In the genomic region with DNA sequence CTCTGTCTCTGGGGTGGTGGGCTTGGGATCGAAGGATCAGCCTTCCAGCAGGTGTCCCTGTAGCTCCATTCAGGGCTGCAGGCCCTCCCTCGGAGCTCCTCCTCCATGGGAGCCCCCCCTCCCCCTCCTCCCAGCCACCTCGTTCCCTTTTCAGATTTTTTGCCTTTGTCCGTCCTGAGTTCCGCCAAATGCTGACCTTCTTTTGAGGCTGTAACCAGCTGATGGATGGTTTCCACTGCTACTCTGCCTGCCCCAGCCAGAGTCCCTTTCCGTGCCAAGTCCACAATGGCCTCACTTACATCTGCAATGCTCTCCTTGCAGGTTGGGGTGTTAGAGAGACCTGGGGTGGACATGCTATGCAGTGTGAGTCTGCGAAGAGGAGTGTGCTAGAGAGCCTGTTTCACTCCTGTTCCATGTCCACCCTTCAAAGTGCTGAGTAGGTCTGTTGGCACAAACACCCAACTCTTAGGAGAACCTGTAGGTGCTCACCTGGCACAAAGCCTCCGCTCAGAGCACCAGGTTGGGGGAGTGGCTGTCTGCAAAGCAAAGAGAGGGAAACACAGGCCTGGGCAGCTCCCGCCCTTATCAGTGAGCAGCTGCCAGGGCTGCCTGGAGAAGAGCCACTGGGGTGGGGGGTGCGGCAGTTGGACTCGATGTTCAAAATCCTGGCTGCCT, we compare ENCODE assay signal across 8 mouse cellular contexts. TPM values are rescaled to one million over a fixed set of nuclear protein-coding genes. Genes with fewer than 3 reads are reported as not detected.
A peak's percentile ranks its signal among the peaks of the same experiment; 100 is the strongest.
DNase-seq lines count a peak whose midpoint lies in the region; ATAC-seq lines count a peak whose summit lies in the region.

No protein-coding gene starts in this region.

- no peaks in the 10 kb centered on the region for H3K27me3 ChIP-seq in hindbrain, embryonic 16.5 days (replicated peaks; ENCODE audit: control insufficient read depth, insufficient read depth, low read length)
- no peaks in the 10 kb centered on the region for H3K27me3 ChIP-seq in hindbrain, embryonic 14.5 days (ENCODE audit: control insufficient read depth, insufficient read depth, low read length)
- H3K27me3 ChIP-seq in heart, embryonic 10.5 days (ENCODE audit: insufficient read depth, poor library complexity, severe bottlenecking): 0 out of 2 replicates have a peak, but pooled peaks cover 5% of the 10 kb centered on the region
- no peaks in the 10 kb centered on the region for H3K27me3 ChIP-seq in stomach, embryonic 16.5 days (ENCODE audit: control insufficient read depth, insufficient read depth, low read length)

- 30% methylated on average over 11 of the region's 11 CpGs for WGBS in hindbrain, embryonic 16.5 days
- 29% methylated on average over 11 of the region's 11 CpGs for WGBS in hindbrain, embryonic 14.5 days
- WGBS in heart, embryonic 10.5 days: 26% methylated on average over 11 of the region's 11 CpGs
- WGBS in stomach, embryonic 16.5 days: 23% methylated on average over 11 of the region's 11 CpGs

- no peak for DNase-seq in hindbrain, embryonic 14.5 days (ENCODE audit: low spot score)
- DNase-seq in adrenal gland, adult 8-10 months: peak; percentile 56
- no peak for DNase-seq in heart, embryonic 10.5 days (ENCODE audit: low spot score)
- DNase-seq in kidney, postnatal 36 days: peak; percentile 86 to 89
- no peak for DNase-seq in embryo, embryonic 10 days (ENCODE audit: low spot score)
- DNase-seq in left cerebral cortex, adult 8-10 months (ENCODE audit: low spot score in 2 of 2): no peak

- peak overlapping the region; percentile 67; the same call in 1 of the 2 replicates for H3K27ac ChIP-seq in hindbrain, embryonic 16.5 days (ENCODE audit: low read depth, low read length)
- no peak overlapping the region for H3K27ac ChIP-seq in hindbrain, embryonic 14.5 days
- H3K27ac ChIP-seq in heart, embryonic 10.5 days: peak overlapping the region; percentile 60
- peak overlapping the region; percentile 42 for H3K27ac ChIP-seq in stomach, embryonic 16.5 days (ENCODE audit: low read length)

- H3K9ac ChIP-seq in hindbrain, embryonic 16.5 days (ENCODE audit: low read depth, low read length): no peak overlapping the region
- no peak overlapping the region for H3K9ac ChIP-seq in hindbrain, embryonic 14.5 days
- H3K9ac ChIP-seq in stomach, embryonic 16.5 days (ENCODE audit: low read length): peak overlapping the region; percentile 29; the same call in 1 of the 2 replicates

- peak; percentile 77 for ATAC-seq in hindbrain, embryonic 16.5 days
- no peak for ATAC-seq in hindbrain, embryonic 14.5 days (ENCODE audit: low FRiP score)
- ATAC-seq in stomach, embryonic 16.5 days (ENCODE audit: insufficient read depth, low FRiP score): peak; percentile 86

- H3K4me1 ChIP-seq in hindbrain, embryonic 16.5 days (ENCODE audit: control insufficient read depth, insufficient read depth, low read depth, low read length): peaks cover 17% of the 10 kb centered on the region
- no peaks in the 10 kb centered on the region; the same call in 1 of the 2 replicates for H3K4me1 ChIP-seq in hindbrain, embryonic 14.5 days (replicated peaks; ENCODE audit: control insufficient read depth, insufficient read depth, low read length)
- H3K4me1 ChIP-seq in heart, embryonic 10.5 days: peaks cover 71% of the 10 kb centered on the region
- H3K4me1 ChIP-seq in stomach, embryonic 16.5 days (ENCODE audit: control insufficient read depth, insufficient read depth, low read length): peaks cover 21% of the 10 kb centered on the region

- no peak overlapping the region for H3K4me3 ChIP-seq in hindbrain, embryonic 16.5 days (ENCODE audit: low read length)
- no peak overlapping the region for H3K4me3 ChIP-seq in hindbrain, embryonic 14.5 days (replicated peaks; ENCODE audit: low read length)
- H3K4me3 ChIP-seq in heart, embryonic 10.5 days: peak overlapping the region; percentile 22; the same call in 1 of the 2 replicates
- H3K4me3 ChIP-seq in stomach, embryonic 16.5 days (replicated peaks; ENCODE audit: low read length): no peak overlapping the region

- no peaks in the 10 kb centered on the region for H3K36me3 ChIP-seq in hindbrain, embryonic 16.5 days (ENCODE audit: control insufficient read depth, insufficient read depth, low read length)
- no peaks in the 10 kb centered on the region for H3K36me3 ChIP-seq in hindbrain, embryonic 14.5 days (replicated peaks; ENCODE audit: control insufficient read depth, insufficient read depth)
- H3K36me3 ChIP-seq in heart, embryonic 10.5 days: peaks cover 7% of the 10 kb centered on the region; the same call in 1 of the 2 replicates
- H3K36me3 ChIP-seq in stomach, embryonic 16.5 days (ENCODE audit: control insufficient read depth, insufficient read depth, low read length): no peaks in the 10 kb centered on the region

- no peaks in the 10 kb centered on the region for H3K9me3 ChIP-seq in hindbrain, embryonic 16.5 days (ENCODE audit: control insufficient read depth, low read length)
- H3K9me3 ChIP-seq in hindbrain, embryonic 14.5 days (ENCODE audit: control insufficient read depth, low read length): no peaks in the 10 kb centered on the region
- H3K9me3 ChIP-seq in heart, embryonic 10.5 days: no peaks in the 10 kb centered on the region
- H3K9me3 ChIP-seq in stomach, embryonic 16.5 days (replicated peaks; ENCODE audit: control insufficient read depth, low read length): no peaks in the 10 kb centered on the region

- no peak overlapping the region; the same call in 1 of the 2 replicates for H3K4me2 ChIP-seq in hindbrain, embryonic 16.5 days (ENCODE audit: low read length)
- H3K4me2 ChIP-seq in hindbrain, embryonic 14.5 days (replicated peaks): no peak overlapping the region
- H3K4me2 ChIP-seq in stomach, embryonic 16.5 days (ENCODE audit: low read depth, low read length): peak overlapping the region; percentile 10; the same call in 1 of the 2 replicates

RNA-seq across cellular contexts. Expression of a gene that starts 9.5 kb away (rescaled TPM):
- polyA plus RNA-seq in hindbrain, embryonic 16.5 days (2015; fragmentation: Nextera tagmentation; extraction: Ambion mirVana): 1.9 and 2.2 TPM in 2 replicates
- polyA plus RNA-seq in hindbrain, embryonic 14.5 days (2014; fragmentation: Nextera tagmentation; extraction: Ambion mirVana): 1.9 and 2.1 TPM in 2 replicates
- 10 to 100 TPM; 36.0 to 59.9 (median 52.3) TPM for total RNA-seq in adrenal gland, adult 8-10 months (2022)
- polyA plus RNA-seq in heart, embryonic 10.5 days (2016; fragmentation: Nextera tagmentation; extraction: Ambion mirVana): 1.3 and 1.8 TPM in 2 replicates
- polyA plus RNA-seq in stomach, embryonic 16.5 days (2015; fragmentation: Nextera tagmentation; extraction: Ambion mirVana): 2.3 and 2.9 TPM in 2 replicates
- total RNA-seq in left cerebral cortex, adult 8-10 months (2022): 10 to 100 TPM; 64.2 to 73.4 (median 69.1) TPM

Comparison
In these comparisons a context has a peak if more than half of its experiments do, and no peak if none do; other contexts are left out.
1. DNase-seq: peak in adrenal gland, adult 8-10 months (single experiment) and kidney, postnatal 36 days (2 of 2); none in hindbrain, embryonic 14.5 days (single experiment), heart, embryonic 10.5 days (single experiment), embryo, embryonic 10 days (single experiment) and left cerebral cortex, adult 8-10 months (0 of 2).